In genomic region chr7:24274456-24274855, GRCm38 (mm10) we compare ENCODE assay signal across 25 mouse cellular contexts. TPM values are rescaled to one million over a fixed set of nuclear protein-coding genes. Genes with fewer than 3 reads are reported as not detected.
DNase-seq lines count a peak whose midpoint lies in the region; ATAC-seq and TF ChIP-seq lines count a peak whose summit lies in the region.
"Had no signal": no experiment of that assay in that cellular context is flagged by ENCODE, and none has a peak within 500 bp of the region (broad histone marks: within the 10 kb centered on the region; RNA-seq: fewer than 3 reads in every experiment).

No protein-coding gene starts in this region.

- peak; percentile 52 for DNase-seq in heart, embryonic 10.5 days (ENCODE audit: low spot score)
- no peak for DNase-seq in heart, adult 2 months
- DNase-seq in kidney, adult 2 months = peak; percentile 63
- no peak for DNase-seq in kidney, adult 11 months
- DNase-seq in kidney, adult 9 months = peak; percentile 73
- peak; percentile 57 for DNase-seq in midbrain, embryonic 11.5 days (ENCODE audit: low spot score, missing footprints)
- DNase-seq in midbrain, embryonic 14.5 days = no peak
- DNase-seq: adrenal gland, adult 8-10 months; adrenal gland, postnatal 14 days; adrenal gland, postnatal 36 days; B cell, adult 2 months; cerebellum, adult 11-12 months; cerebellum, adult 2 months; cerebellum, adult 9-10 months; cerebellum, postnatal 10 days; cerebellum, postnatal 25 days had no signal

- WGBS in heart, embryonic 10.5 days = 86% methylated on average over 4 of the region's 4 CpGs
- WGBS in heart, adult 2 months = 90% methylated on average over 4 of the region's 4 CpGs
- 80% methylated on average over 4 of the region's 4 CpGs for WGBS in kidney, adult 2 months
- WGBS in kidney, embryonic 15.5 days = 96% methylated on average over 4 of the region's 4 CpGs
- 90% methylated on average over 4 of the region's 4 CpGs for WGBS in midbrain, embryonic 11.5 days
- 93% methylated on average over 4 of the region's 4 CpGs for WGBS in midbrain, embryonic 14.5 days

- H3K4me3 ChIP-seq in heart, embryonic 10.5 days = no peak overlapping the region
- no peak overlapping the region for H3K4me3 ChIP-seq in heart, adult 2 months
- H3K4me3 ChIP-seq in kidney, adult 2 months (ENCODE audit: insufficient read depth, low read depth, low read length) = no peak overlapping the region
- no peak overlapping the region for H3K4me3 ChIP-seq in kidney, embryonic 15.5 days (replicated peaks)
- no peak overlapping the region for H3K4me3 ChIP-seq in midbrain, embryonic 11.5 days (ENCODE audit: low read depth, low read length)
- H3K4me3 ChIP-seq in midbrain, embryonic 14.5 days (replicated peaks; ENCODE audit: low read depth, low read length) = no peak overlapping the region
- H3K4me3 ChIP-seq: embryonic facial prominence, embryonic 10.5 days; embryonic facial prominence, embryonic 12.5 days; forebrain, embryonic 13.5 days had no signal

- TF ChIP-seq POLR2A in heart, adult 2 months (IDR thresholded peaks at IDR 0.05; ENCODE audit: insufficient read depth, low read depth, low read length) = no peak
- TF ChIP-seq POLR2A in kidney, adult 2 months (IDR thresholded peaks at IDR 0.05; ENCODE audit: low read depth, low read length) = no peak

- no peak overlapping the region for H3K9ac ChIP-seq in heart, adult 2 months (ENCODE audit: low read depth, low read length)
- H3K9ac ChIP-seq in kidney, embryonic 15.5 days = no peak overlapping the region
- H3K9ac ChIP-seq in midbrain, embryonic 11.5 days (ENCODE audit: low read length) = no peak overlapping the region
- H3K9ac ChIP-seq in midbrain, embryonic 14.5 days (replicated peaks; ENCODE audit: low read length) = no peak overlapping the region
- H3K9ac ChIP-seq: embryonic facial prominence, embryonic 12.5 days; forebrain, embryonic 13.5 days had no signal

- H3K27ac ChIP-seq in heart, embryonic 10.5 days = no peak overlapping the region
- no peak overlapping the region for H3K27ac ChIP-seq in heart, adult 2 months
- H3K27ac ChIP-seq in kidney, adult 2 months (ENCODE audit: insufficient read depth, low read depth, low read length) = no peak overlapping the region
- no peak overlapping the region for H3K27ac ChIP-seq in kidney, embryonic 15.5 days
- H3K27ac ChIP-seq in midbrain, embryonic 11.5 days (ENCODE audit: low read depth, low read length) = no peak overlapping the region
- no peak overlapping the region for H3K27ac ChIP-seq in midbrain, embryonic 14.5 days (replicated peaks; ENCODE audit: low read depth, low read length)
- H3K27ac ChIP-seq: embryonic facial prominence, embryonic 10.5 days; embryonic facial prominence, embryonic 12.5 days; forebrain, embryonic 13.5 days had no signal

- peaks cover 36% of the 10 kb centered on the region for H3K36me3 ChIP-seq in heart, embryonic 10.5 days
- H3K36me3 ChIP-seq in heart, adult 2 months (ENCODE audit: control insufficient read depth, insufficient read depth, low read length) = no peaks in the 10 kb centered on the region; the same call in 1 of the 2 replicates
- H3K36me3 ChIP-seq in kidney, adult 2 months (ENCODE audit: control insufficient read depth, insufficient read depth, low read length) = peaks cover 7% of the 10 kb centered on the region
- peaks cover 38% of the 10 kb centered on the region for H3K36me3 ChIP-seq in kidney, embryonic 15.5 days
- H3K36me3 ChIP-seq in midbrain, embryonic 11.5 days (ENCODE audit: control insufficient read depth, insufficient read depth, low read length) = peaks cover 8% of the 10 kb centered on the region
- H3K36me3 ChIP-seq in midbrain, embryonic 14.5 days (ENCODE audit: control insufficient read depth, insufficient read depth, low read length) = peaks cover 10% of the 10 kb centered on the region

- ATAC-seq in kidney, embryonic 15.5 days (replicated peaks; ENCODE audit: low FRiP score) = no peak
- ATAC-seq in midbrain, embryonic 11.5 days (ENCODE audit: low FRiP score) = no peak
- no peak for ATAC-seq in midbrain, embryonic 14.5 days (ENCODE audit: low FRiP score, low TSS enrichment)
- ATAC-seq: activated CD4-positive, CD25-positive, alpha-beta regulatory T cell, adult 4 months; CD4-positive, CD25-positive, alpha-beta regulatory T cell, adult 4 months; forebrain, embryonic 13.5 days; Patski had no signal

- TF ChIP-seq EP300 in heart, adult 2 months (IDR thresholded peaks at IDR 0.05; ENCODE audit: insufficient read depth, low read depth, low read length) = no peak

- no peak overlapping the region for H3K4me2 ChIP-seq in kidney, embryonic 15.5 days
- H3K4me2 ChIP-seq in midbrain, embryonic 11.5 days = no peak overlapping the region
- no peak overlapping the region for H3K4me2 ChIP-seq in midbrain, embryonic 14.5 days (ENCODE audit: low read length)
- H3K4me2 ChIP-seq: embryonic facial prominence, embryonic 12.5 days; forebrain, embryonic 13.5 days had no signal

- no peak for TF ChIP-seq CTCF in heart, adult 2 months (IDR thresholded peaks at IDR 0.05)
- no peak for TF ChIP-seq CTCF in kidney, adult 2 months (conservative IDR thresholded peaks at IDR 0.05; ENCODE audit: insufficient read depth, insufficient read length, low read depth, low read length)

- H3K9me3 ChIP-seq in heart, embryonic 10.5 days = 0 out of 2 replicates have a peak, but pooled peaks cover 5% of the 10 kb centered on the region
- no peaks in the 10 kb centered on the region for H3K9me3 ChIP-seq in kidney, embryonic 15.5 days (replicated peaks)
- H3K9me3 ChIP-seq in midbrain, embryonic 11.5 days (ENCODE audit: control insufficient read depth, low read length) = no peaks in the 10 kb centered on the region
- H3K9me3 ChIP-seq in midbrain, embryonic 14.5 days (ENCODE audit: control insufficient read depth, low read length) = no peaks in the 10 kb centered on the region
- H3K9me3 ChIP-seq: embryonic facial prominence, embryonic 12.5 days; forebrain, embryonic 13.5 days; G1E had no signal

- H3K79me2 ChIP-seq in heart, adult 2 months (replicated peaks; ENCODE audit: control insufficient read depth, insufficient read depth, low read length) = no peaks in the 10 kb centered on the region

- H3K27me3 ChIP-seq in heart, embryonic 10.5 days (ENCODE audit: insufficient read depth, poor library complexity, severe bottlenecking) = no peaks in the 10 kb centered on the region
- no peaks in the 10 kb centered on the region for H3K27me3 ChIP-seq in heart, adult 2 months (ENCODE audit: control insufficient read depth, insufficient read depth, low read length)
- no peaks in the 10 kb centered on the region for H3K27me3 ChIP-seq in kidney, adult 2 months (replicated peaks; ENCODE audit: control insufficient read depth, insufficient read depth, low read length)
- no peaks in the 10 kb centered on the region for H3K27me3 ChIP-seq in kidney, embryonic 15.5 days
- H3K27me3 ChIP-seq in midbrain, embryonic 11.5 days (ENCODE audit: control insufficient read depth, insufficient read depth, low read length) = no peaks in the 10 kb centered on the region
- no peaks in the 10 kb centered on the region for H3K27me3 ChIP-seq in midbrain, embryonic 14.5 days (ENCODE audit: control insufficient read depth, insufficient read depth, low read length)
- H3K27me3 ChIP-seq: CH12.LX; embryonic facial prominence, embryonic 12.5 days; forebrain, embryonic 13.5 days; Patski had no signal

- intact Hi-C loops in heart, adult 2 months (cut with DNase I) = no loop called here

- 0 out of 2 replicates have a peak, but pooled peaks cover 3% of the 10 kb centered on the region for H3K4me1 ChIP-seq in heart, embryonic 10.5 days
- no peaks in the 10 kb centered on the region; the same call in 1 of the 2 replicates for H3K4me1 ChIP-seq in heart, adult 2 months (ENCODE audit: control insufficient read depth, insufficient read depth, low read length)
- H3K4me1 ChIP-seq in kidney, adult 2 months (ENCODE audit: control insufficient read depth, insufficient read depth, low read length) = peaks cover 3% of the 10 kb centered on the region; the same call in 1 of the 2 replicates
- H3K4me1 ChIP-seq in kidney, embryonic 15.5 days = peaks cover 5% of the 10 kb centered on the region
- no peaks in the 10 kb centered on the region for H3K4me1 ChIP-seq in midbrain, embryonic 11.5 days (ENCODE audit: control insufficient read depth, insufficient read depth, low read length)
- peaks cover 3% of the 10 kb centered on the region; the same call in 1 of the 2 replicates for H3K4me1 ChIP-seq in midbrain, embryonic 14.5 days (ENCODE audit: control insufficient read depth, insufficient read depth, low read length)

RNA-seq across cellular contexts. Expression of gene Zfp93, which starts 4.2 kb away (rescaled TPM):
- polyA plus RNA-seq in heart, embryonic 10.5 days (2016; fragmentation: Nextera tagmentation; extraction: Ambion mirVana) = 5.8 and 6.4 TPM in 2 replicates
- 1 to 10 TPM; 3.3 to 4.1 TPM for total RNA-seq in heart, adult 2 months (2021)
- polyA plus RNA-seq in heart, adult 2 months (2012; rRNA removed) = 1.7 and 2.9 TPM in 2 replicates
- polyA plus RNA-seq in kidney, adult 2 months (2012; rRNA removed) = 3.1 and 3.4 TPM in 2 replicates
- polyA plus RNA-seq in kidney, embryonic 15.5 days (2015; fragmentation: Nextera tagmentation; extraction: Ambion mirVana) = 10.7 and 11.5 TPM in 2 replicates
- 7.1 and 8.8 TPM in 2 replicates for polyA plus RNA-seq in midbrain, embryonic 11.5 days (2014; fragmentation: Nextera tagmentation; extraction: Ambion mirVana)
- 5.9 and 8.7 TPM in 2 replicates for polyA plus RNA-seq in midbrain, embryonic 14.5 days (2014; fragmentation: Nextera tagmentation; extraction: Ambion mirVana)

RNA-seq across cellular contexts. Expression of gene Zfp108, which starts 19.9 kb away (rescaled TPM):
- 1.8 and 2.5 TPM in 2 replicates for polyA plus RNA-seq in heart, embryonic 10.5 days (2016; fragmentation: Nextera tagmentation; extraction: Ambion mirVana)
- total RNA-seq in heart, adult 2 months (2021) = 1 to 10 TPM; 1.4 to 1.8 TPM
- 0.70 and 1.4 TPM in 2 replicates for polyA plus RNA-seq in heart, adult 2 months (2012; rRNA removed)
- 1.2 and 1.3 TPM in 2 replicates for polyA plus RNA-seq in kidney, adult 2 months (2012; rRNA removed)
- polyA plus RNA-seq in kidney, embryonic 15.5 days (2015; fragmentation: Nextera tagmentation; extraction: Ambion mirVana) = 3.6 and 4.2 TPM in 2 replicates
- 2.5 and 2.7 TPM in 2 replicates for polyA plus RNA-seq in midbrain, embryonic 11.5 days (2014; fragmentation: Nextera tagmentation; extraction: Ambion mirVana)
- polyA plus RNA-seq in midbrain, embryonic 14.5 days (2014; fragmentation: Nextera tagmentation; extraction: Ambion mirVana) = 6.2 and 6.6 TPM in 2 replicates
- total RNA-seq: CH12.LX had no signal
- polyA plus RNA-seq: G1E had no signal

RNA-seq across cellular contexts. Expression of gene Zfp61, which starts 26.6 kb away (rescaled TPM):
- polyA plus RNA-seq in heart, embryonic 10.5 days (2016; fragmentation: Nextera tagmentation; extraction: Ambion mirVana) = 20.7 and 27.2 TPM in 2 replicates
- total RNA-seq in heart, adult 2 months (2021) = 1 to 10 TPM; 2.7 to 3.3 TPM
- polyA plus RNA-seq in heart, adult 2 months (2012; rRNA removed) = 2.7 and 5.3 TPM in 2 replicates
- polyA plus RNA-seq in kidney, adult 2 months (2012; rRNA removed) = 3.8 and 4.3 TPM in 2 replicates
- polyA plus RNA-seq in kidney, embryonic 15.5 days (2015; fragmentation: Nextera tagmentation; extraction: Ambion mirVana) = 40.0 and 43.9 TPM in 2 replicates
- 37.1 and 40.8 TPM in 2 replicates for polyA plus RNA-seq in midbrain, embryonic 11.5 days (2014; fragmentation: Nextera tagmentation; extraction: Ambion mirVana)
- polyA plus RNA-seq in midbrain, embryonic 14.5 days (2014; fragmentation: Nextera tagmentation; extraction: Ambion mirVana) = 34.2 and 34.3 TPM in 2 replicates

RNA-seq across cellular contexts. Expression of gene Zfp109, which starts 37.1 kb away (rescaled TPM):
- polyA plus RNA-seq in heart, embryonic 10.5 days (2016; fragmentation: Nextera tagmentation; extraction: Ambion mirVana) = 4.4 and 4.6 TPM in 2 replicates
- total RNA-seq in heart, adult 2 months (2021) = 1 to 10 TPM; 1.8 to 2.1 TPM
- 0.80 and 1.5 TPM in 2 replicates for polyA plus RNA-seq in heart, adult 2 months (2012; rRNA removed)
- 1.9 and 2.3 TPM in 2 replicates for polyA plus RNA-seq in kidney, adult 2 months (2012; rRNA removed)
- 5.6 and 6.1 TPM in 2 replicates for polyA plus RNA-seq in kidney, embryonic 15.5 days (2015; fragmentation: Nextera tagmentation; extraction: Ambion mirVana)
- 4.5 and 5.1 TPM in 2 replicates for polyA plus RNA-seq in midbrain, embryonic 11.5 days (2014; fragmentation: Nextera tagmentation; extraction: Ambion mirVana)
- polyA plus RNA-seq in midbrain, embryonic 14.5 days (2014; fragmentation: Nextera tagmentation; extraction: Ambion mirVana) = 2.7 and 3.7 TPM in 2 replicates
- total RNA-seq: CH12.LX had no signal

RNA-seq across cellular contexts. Expression of gene Zfp94, which starts 42.0 kb away (rescaled TPM):
- 7.0 and 10.1 TPM in 2 replicates for polyA plus RNA-seq in heart, embryonic 10.5 days (2016; fragmentation: Nextera tagmentation; extraction: Ambion mirVana)
- total RNA-seq in heart, adult 2 months (2021) = 1 to 10 TPM; 1.9 to 2.7 TPM
- polyA plus RNA-seq in heart, adult 2 months (2012; rRNA removed) = 3.4 and 3.8 TPM in 2 replicates
- 9.4 and 10.5 TPM in 2 replicates for polyA plus RNA-seq in kidney, adult 2 months (2012; rRNA removed)
- 11.3 and 12.1 TPM in 2 replicates for polyA plus RNA-seq in kidney, embryonic 15.5 days (2015; fragmentation: Nextera tagmentation; extraction: Ambion mirVana)
- 13.0 and 14.3 TPM in 2 replicates for polyA plus RNA-seq in midbrain, embryonic 11.5 days (2014; fragmentation: Nextera tagmentation; extraction: Ambion mirVana)
- 18.9 and 19.2 TPM in 2 replicates for polyA plus RNA-seq in midbrain, embryonic 14.5 days (2014; fragmentation: Nextera tagmentation; extraction: Ambion mirVana)

Comparison
In these comparisons a context has a peak if more than half of its experiments do, and no peak if none do; other contexts are left out.
1. DNase-seq: peak in heart, embryonic 10.5 days (single experiment), kidney, adult 2 months (single experiment), kidney, adult 9 months (single experiment) and midbrain, embryonic 11.5 days (single experiment); none in heart, adult 2 months (0 of 2), kidney, adult 11 months (single experiment) and midbrain, embryonic 14.5 days (single experiment).